Mouse (Mus musculus) adrenal gland, postnatal 10 days (tissue): ENCODE results near the gene Trio. TPM values are rescaled to one million over a fixed set of nuclear protein-coding genes. Genes with fewer than 3 reads are reported as not detected.

Experiments used
- DNase-seq: peaks from one replicate; pipeline ENCODE4 v3.0.0; 2021; ENCODE audit warnings: mixed read lengths
- total RNA-seq, 2 experiments: library from RNA; stranded (reverse); gene quantifications; 2 replicates each; pipeline ENCODE4 v1.2.3; 2021

The Trio gene
- total RNA-seq, 2 experiments from 2014 or later, result 49.8 to 81.3 TPM

DNA sequence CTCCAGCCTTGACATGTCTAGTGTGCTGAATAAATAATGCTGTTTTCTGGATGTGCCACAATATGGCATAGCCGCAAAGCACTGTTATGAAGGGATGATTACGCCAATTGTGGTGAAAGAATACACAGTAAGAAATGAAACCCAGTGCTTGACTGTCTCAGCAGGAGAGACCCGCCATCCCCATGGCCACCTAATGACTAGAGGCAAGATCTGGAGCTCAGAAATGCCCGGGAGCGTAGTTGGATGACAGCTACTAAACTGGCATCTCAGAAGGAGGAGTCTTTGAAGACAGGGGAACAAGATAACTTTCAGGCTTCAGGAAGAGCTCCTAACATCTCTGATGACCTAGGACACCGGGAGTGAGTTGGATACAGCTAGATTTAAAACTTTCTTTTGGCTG is 12.0 kb upstream of the Trio start:
- DNase-seq, result no peak

DNA sequence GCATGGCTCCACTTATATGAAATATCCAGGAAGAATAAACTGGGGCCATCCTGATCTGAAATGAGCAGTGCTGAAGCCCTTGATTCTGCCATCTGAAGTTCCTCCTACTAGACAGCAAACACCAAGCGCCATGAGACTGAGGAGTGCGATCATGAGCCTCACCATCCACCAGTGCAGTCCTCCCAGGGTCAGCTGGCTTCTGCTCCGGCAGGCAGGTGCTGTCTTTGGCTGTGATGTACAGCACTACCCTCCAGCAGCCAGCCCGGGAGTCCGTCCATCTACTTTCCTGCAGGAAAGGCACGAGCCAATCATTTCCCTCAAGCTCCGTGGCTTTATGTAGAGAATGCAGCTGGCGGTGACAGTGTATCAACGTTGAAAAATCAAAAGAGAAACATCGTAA is 10.0 kb upstream of the Trio start:
- DNase-seq, result no peak

DNA sequence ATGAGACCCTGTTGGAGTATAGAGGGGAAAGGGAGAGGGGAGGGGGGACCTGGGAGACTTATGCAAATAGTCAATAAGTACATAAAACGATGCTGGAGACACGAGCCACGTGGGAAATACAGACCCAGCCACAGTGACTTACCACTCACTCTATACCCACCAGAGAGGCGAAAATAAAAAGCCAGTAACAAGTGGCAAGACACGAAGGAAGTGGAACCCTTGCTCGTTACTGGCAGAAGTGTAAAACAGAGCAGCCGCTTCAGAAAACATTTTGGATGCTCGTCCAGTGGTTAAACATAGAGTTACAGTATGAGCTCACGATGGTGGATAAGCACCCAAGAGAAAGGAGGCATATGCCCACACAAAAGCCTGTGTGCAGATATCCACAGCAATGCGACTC is 9.0 kb upstream of the Trio start:
- DNase-seq, result no peak

- DNase-seq, result no peak
Measured at GRCm38 (mm10) chr15:28029371-28029770, 3.7 kb upstream of the Trio start.

GRCm38 (mm10) chr15:28028542-28028941 is 2.9 kb upstream of the Trio start:
- DNase-seq, result no peak

DNA sequence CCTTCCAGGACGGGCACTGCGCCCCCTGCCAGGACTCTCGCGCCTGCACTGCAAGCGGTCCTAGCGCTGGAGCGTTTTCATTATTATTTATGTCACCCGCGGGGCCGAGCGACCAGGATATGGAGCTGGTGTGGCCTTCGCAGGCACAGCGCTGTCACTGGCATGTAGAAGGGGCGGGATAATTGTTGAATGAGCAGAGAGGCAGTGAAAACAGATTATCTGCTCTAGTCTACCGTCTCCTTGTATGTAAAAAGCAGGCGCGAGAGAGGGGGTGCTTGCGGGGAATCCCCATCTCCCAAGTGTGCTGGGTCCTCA is 476 bp upstream of the Trio start:
- DNase-seq, result no peak

DNA sequence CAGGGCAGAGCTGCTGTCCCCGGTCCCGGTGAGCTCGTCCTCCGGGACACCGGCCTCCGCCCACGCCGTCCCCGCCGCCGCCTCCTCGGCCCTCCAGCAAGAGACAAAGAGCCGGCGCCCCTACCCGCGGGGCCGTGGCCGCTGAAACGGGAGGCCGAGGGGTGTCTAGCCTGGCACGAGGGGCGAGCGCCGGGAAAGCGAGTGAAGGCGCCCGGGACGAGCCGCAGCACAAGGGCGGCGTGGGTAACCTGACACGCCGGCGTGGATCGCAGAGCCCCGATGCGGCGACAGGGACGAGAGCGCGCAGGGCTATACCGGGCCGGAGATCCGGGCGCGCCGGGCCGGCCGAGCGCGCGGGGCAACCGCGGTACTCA is 696 bp downstream of the Trio start:
- peak; percentile 67 for DNase-seq

DNA sequence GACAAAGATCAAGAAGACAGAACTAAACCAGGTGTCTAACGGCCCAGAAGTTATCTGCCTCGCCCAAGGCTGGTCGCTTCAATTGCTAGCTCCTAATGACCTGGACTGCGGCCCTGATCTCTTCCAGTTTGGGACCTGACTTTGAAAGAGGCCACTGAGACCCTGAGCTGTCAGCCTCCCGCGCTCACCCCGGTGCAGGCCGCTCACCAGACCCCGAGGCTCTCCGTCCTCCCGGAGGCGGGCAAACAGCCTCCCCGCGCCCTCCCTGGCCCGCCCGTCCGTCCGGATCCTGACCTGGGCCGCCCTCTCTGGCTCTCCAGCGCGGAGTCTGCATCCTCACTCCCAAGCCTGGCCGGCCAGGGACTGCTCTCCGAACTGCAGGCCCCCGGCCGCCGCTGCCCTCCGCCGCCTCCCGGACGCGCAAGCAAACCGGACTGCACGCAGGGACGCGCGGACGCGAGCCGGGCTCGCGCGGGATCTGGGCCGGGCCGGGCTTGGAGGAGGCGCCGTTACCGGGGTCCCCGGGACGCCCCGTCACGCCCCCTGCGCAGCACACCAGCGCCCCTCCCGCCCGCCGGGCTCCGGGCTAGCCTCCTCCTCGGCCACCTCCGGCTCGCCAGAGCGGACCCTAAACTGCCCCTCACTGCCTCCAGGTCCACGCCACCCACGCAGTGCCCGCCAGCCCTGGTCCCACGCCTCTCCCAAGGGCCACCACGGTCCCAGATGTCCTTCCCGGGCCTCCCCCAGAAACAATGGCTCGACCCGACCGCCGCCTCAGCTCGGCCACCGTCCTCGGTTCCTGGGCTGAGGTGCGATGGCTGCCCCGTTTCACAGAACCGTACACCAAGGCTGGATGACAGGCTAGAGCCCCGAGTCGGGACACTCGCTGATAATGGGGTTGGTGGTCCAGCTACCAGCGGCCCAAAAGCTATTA is 1.4 kb downstream of the Trio start:
- peak; percentile 88 for DNase-seq

- peak; percentile 50 for DNase-seq
Measured at GRCm38 (mm10) chr15:28021591-28022209, 3.9 kb downstream of the Trio start.

- DNase-seq, result no peak
Measured at GRCm38 (mm10) chr15:28019393-28020070, 6.1 kb downstream of the Trio start.

DNA sequence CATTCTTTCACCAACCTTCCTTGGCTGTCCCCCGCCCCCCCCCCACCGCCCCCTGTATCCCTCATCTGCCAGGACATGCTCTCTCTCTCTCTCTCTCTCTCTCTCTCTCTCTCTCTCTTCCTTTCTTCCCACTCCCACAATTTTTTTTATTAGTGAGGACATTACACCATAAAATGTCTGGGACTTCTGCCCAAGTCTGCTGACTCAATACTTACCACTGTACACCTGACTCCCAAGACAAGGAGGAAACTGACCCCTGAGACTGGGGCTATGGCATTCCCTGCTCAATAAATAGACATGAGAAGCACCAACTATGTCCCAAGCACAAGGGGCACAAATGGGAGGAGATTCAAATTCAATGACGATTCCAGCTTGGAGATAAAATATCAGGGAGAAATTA is 18.1 kb downstream of the Trio start:
- no peak for DNase-seq

- no peak for DNase-seq
Measured at GRCm38 (mm10) chr15:28004192-28004767, 21.4 kb downstream of the Trio start.

GRCm38 (mm10) chr15:28002515-28002914 is 23.1 kb downstream of the Trio start:
- no peak for DNase-seq

- DNase-seq, result peak; percentile 46
Measured at GRCm38 (mm10) chr15:28001299-28001698, 24.3 kb downstream of the Trio start.

- DNase-seq, result no peak
Measured at GRCm38 (mm10) chr15:27998621-27999359, 26.9 kb downstream of the Trio start.

DNA sequence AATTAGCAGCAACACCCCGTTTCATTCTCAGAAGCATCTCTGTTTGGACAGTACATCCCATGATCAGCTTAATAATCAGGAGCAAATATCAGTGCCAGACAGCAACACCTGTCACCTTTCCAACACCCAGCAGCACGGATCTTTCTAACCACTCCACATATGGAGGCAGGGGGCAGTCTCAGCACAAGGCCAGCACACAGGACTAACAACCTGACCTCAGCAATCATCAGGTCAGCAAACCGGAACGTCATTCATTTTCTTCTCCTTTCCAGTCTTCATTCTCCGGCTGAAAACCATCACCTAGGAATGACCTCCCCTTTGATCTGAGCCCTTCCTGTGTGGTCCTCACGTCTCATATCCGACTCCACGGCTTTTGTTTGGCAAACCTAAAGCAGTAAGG is 27.7 kb downstream of the Trio start:
- DNase-seq, result no peak

GRCm38 (mm10) chr15:27997391-27997841 is 28.2 kb downstream of the Trio start:
- no peak for DNase-seq

DNA sequence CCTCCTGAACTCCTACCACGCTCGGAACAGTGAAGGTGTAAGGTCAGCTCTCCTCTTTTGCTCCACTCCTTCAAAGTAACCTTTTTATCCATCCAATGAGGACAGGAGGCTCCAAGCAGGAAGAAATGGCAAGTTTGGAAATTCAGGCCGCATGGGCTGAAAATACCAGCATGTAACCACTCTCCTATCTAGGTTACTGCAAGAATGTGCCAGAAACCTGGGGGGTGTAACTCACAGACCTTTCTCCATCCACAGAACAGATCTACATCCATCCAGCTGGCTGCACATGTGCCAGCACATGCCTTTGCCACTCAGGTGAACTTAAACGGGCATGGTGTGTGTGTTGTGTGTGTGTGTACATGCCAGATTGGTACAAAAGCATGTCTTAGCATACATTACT is 28.9 kb downstream of the Trio start:
- DNase-seq, result no peak

GRCm38 (mm10) chr15:27995421-27995820 is 30.2 kb downstream of the Trio start:
- no peak for DNase-seq

- DNase-seq, result no peak
Measured at GRCm38 (mm10) chr15:27994870-27995269, 30.8 kb downstream of the Trio start.

DNA sequence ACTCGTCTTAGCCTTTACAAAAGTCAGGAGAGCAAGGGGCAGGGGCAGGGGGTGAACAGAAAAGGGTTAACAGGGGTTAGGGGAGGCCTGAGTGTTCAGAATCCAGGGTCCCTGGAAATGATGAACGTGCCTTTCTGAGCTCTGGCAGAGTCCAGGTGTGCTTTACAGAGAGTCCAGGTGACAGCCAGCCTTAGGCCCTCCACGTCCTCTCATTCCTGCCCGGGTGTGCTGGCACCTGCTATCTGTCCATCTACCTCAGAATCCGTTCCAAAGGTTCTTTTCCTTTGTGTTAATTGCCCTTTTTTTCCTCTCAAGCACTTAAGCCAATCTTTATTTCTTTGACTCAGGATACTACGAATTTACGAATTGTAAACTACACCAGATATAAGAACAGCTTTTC is 32.1 kb downstream of the Trio start:
- no peak for DNase-seq

DNA sequence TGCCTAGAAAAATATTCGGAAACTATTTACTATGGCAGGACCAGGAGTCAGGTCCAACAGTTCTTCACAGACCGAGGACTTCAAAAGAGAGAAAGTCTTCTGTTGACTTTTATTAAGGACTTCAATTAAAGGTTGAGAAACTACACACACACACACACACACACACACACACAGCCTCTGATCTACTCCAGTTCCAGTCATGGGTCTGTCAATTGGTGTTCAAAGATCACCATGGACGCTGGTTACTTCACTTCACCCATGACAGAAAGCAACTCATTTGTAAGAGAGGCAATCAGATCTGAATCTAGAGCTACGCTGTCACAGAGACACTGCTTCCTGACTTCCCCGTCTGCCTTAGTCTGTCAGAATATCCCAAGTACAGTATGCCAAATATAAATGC is 33.1 kb downstream of the Trio start:
- DNase-seq, result no peak
